Mouse (Mus musculus) left cerebral cortex, postnatal 4 days (tissue): ENCODE results near the gene Clec3b. TPM values are rescaled to one million over a fixed set of nuclear protein-coding genes. Genes with fewer than 3 reads are reported as not detected.

ENCODE experiments used
- DNase-seq: peaks from one replicate; pipeline ENCODE4 v3.0.0-alpha.2; 2022
- intact Hi-C: fragments of 180-260 bp; cut with DNase I; formaldehyde crosslinking; loops from one replicate; pipeline ENCODE4 v1.15.1; 2025
- total RNA-seq, 2 experiments: library from RNA; stranded (reverse); gene quantifications; 2 replicates each; pipeline ENCODE4 v1.2.3; 2021

Gene Clec3b
- total RNA-seq, 2 experiments from 2014 or later, result 7.3 to 8.2 TPM

DNA sequence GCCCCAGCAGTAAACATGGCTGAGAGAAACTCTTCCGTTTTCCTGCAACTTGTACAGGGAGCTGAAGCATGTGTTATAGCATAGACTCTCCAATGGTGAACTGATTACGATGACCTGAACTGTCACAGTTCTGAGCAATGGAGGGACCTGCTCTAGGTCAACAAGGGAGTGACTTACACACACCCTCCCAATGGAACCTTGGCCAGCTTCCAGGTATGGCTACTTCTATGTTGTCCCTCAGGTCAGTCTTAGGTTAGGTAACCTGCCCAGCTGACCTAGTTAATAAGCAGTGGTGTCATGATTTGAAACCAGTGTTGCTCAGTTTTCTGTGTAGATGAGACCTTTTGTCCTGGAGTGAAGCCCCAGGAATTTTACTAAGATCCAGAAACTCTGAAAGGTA, 56.2 kb downstream of the Clec3b start:
- DNase-seq, result no peak
- intact Hi-C loops, result no loop called here

Other genes starting within 250 kb of the Clec3b start
- gene Zfp105, start 227.9 kb upstream of the Clec3b start, total RNA-seq, result 10 to 100 TPM; 10.6 to 11.7 TPM
- 10 to 100 TPM; 20.9 to 26.7 TPM for gene 1110059G10Rik, start 199.9 kb upstream of the Clec3b start, total RNA-seq
- gene Kif15, start 199.9 kb upstream of the Clec3b start, total RNA-seq, result 1 to 10 TPM; 6.3 to 6.7 TPM
- gene Tmem42, start 129.6 kb upstream of the Clec3b start, total RNA-seq, result 10 to 100 TPM; 22.4 to 28.7 TPM
- 1 to 10 TPM in 1 of 2 experiments, under 1 TPM in 1; 0.74 to 1.3 TPM for gene Tgm4, start 116.2 kb upstream of the Clec3b start, total RNA-seq
- gene Zdhhc3, start 37.7 kb upstream of the Clec3b start, total RNA-seq, result 10 to 100 TPM; 75.2 to 80.1 TPM
- gene Exosc7, start 37.7 kb upstream of the Clec3b start, total RNA-seq, result 10 to 100 TPM; 45.0 to 51.9 TPM
- under 1 TPM; 0.20 to 0.30 TPM for gene Cdcp1, start 65.1 kb downstream of the Clec3b start, total RNA-seq
- gene Tmem158, start 109.8 kb downstream of the Clec3b start, total RNA-seq, result 100 to 1,000 TPM; 124 to 132 TPM
- 10 to 100 TPM; 25.3 to 41.7 TPM for gene Lars2, start 216.0 kb downstream of the Clec3b start, total RNA-seq